Mouse (Mus musculus): ENCODE results near the gene Gucy1b1.

DNA sequence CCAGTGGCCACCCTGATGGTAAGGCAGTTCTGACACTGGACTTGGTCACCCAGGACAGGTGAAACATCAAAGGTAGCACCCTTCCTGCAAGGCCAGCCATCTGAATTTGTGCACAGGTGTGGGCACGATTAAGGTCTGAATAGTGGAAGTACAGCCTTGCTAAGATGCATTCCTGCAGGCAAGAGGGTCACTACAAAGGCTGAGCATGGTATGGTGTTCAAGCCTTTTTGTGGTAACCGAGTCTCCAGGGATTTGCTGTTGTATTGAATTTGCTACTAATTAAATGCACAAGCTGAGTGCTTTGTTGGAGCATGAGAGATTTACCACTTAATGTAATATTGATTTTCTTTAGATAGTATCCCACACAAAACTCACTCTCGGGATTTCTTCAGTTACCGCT lies 26.4 kb downstream of the Gucy1b1 start:
- no peak for TF ChIP-seq CTCF (IDR thresholded peaks at IDR 0.05; ENCODE audit: low read depth, low read length)
- no peak for TF ChIP-seq POLR2A (IDR thresholded peaks at IDR 0.05; ENCODE audit: insufficient read depth, low read length)

Data from ES-Bruce4 (cell line).